Mouse (Mus musculus) olfactory bulb, adult 2 months (tissue): Measurements from ENCODE around the gene Dner. TPM values are rescaled to one million over a fixed set of nuclear protein-coding genes. Genes with fewer than 3 reads are reported as not detected.
"Not testable (repeated sequence)": the region's sequence is repeated elsewhere in the genome, so short reads cannot be mapped to it uniquely, and the experiment has no call there.

Experiments
- H3K27ac ChIP-seq: fragments of 200-500 bp; 2 replicates; pipeline ENCODE4 v1.5.1; 2012; ENCODE audit warnings: low read depth, low read length; ENCODE audit not compliant: insufficient read depth
- H3K4me1 ChIP-seq: fragments of 200-500 bp; 2 replicates; pipeline ENCODE4 v1.6.1; 2012; ENCODE audit warnings: low read length; ENCODE audit not compliant: control insufficient read depth, insufficient read depth
- H3K4me3 ChIP-seq: fragments of 200-500 bp; 2 replicates; pipeline ENCODE4 v1.5.1; 2012; ENCODE audit warnings: mild to moderate bottlenecking, low read depth, low read length, moderate library complexity; ENCODE audit not compliant: insufficient read depth
- CTCF ChIP-seq: fragments of 200-500 bp; IDR thresholded peaks from 2 replicates; pipeline ENCODE4 v1.5.1; 2012; ENCODE audit warnings: low read depth, mild to moderate bottlenecking, low read length, moderate library complexity; ENCODE audit not compliant: insufficient read depth
- POLR2A ChIP-seq: fragments of 200-500 bp; IDR thresholded peaks from 2 replicates; pipeline ENCODE4 v1.6.1; 2012; ENCODE audit warnings: mild to moderate bottlenecking, low read depth, low read length, moderate library complexity; ENCODE audit not compliant: insufficient read depth
- WGBS: fragments of 180-500 bp; shearing (Covaris S2); methylation state at CpG from one replicate; pipeline ENCODE4 v1.1.7; 2018; 5-methylcytosine and 5-hydroxymethylcytosine counted together
- polyA plus RNA-seq: library from polyadenylated mRNA; stranded (reverse); fragments of >200 nt; gene quantifications from 2 replicates; pipeline ENCODE4 v1.2.4, GENCODE M21; 2012; ENCODE audit warnings: low replicate concordance; ENCODE audit not compliant: missing spikeins, insufficient read depth, insufficient read length

The Dner gene
- polyA plus RNA-seq, 1 experiment = not detected

DNA sequence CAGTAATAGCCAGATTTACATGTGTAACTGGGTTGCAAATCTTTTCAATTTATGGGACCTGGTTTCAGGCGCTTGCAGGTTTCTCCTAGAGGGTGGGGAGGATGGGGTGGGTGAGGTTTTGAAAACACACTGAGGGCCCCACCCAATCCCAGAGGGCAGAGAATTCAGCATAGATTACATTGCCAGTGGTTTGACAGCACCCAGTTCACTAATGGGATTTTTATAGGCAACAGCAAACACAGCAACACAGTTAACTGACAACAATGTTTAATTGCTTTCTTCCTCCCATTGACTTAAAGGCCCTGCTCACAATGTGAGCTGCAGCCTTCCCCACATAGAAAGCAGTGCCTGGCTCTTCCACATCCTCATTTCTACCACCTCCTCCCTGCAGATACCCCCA, 333.8 kb downstream of the Dner start:
- Histone ChIP-seq H3K27ac (no peak overlapping the region), H3K4me3 (no peak overlapping the region), H3K4me1 (no peaks in the 10 kb centered on the region)
- TF ChIP-seq POLR2A (no peak), CTCF (no peak)
- 94% methylated on average over 1 of the region's 1 CpGs for WGBS

GRCm38 (mm10) chr1:84361389-84361788, 334.6 kb downstream of the Dner start:
- Histone ChIP-seq H3K4me1 (no peaks in the 10 kb centered on the region), H3K27ac (no peak overlapping the region), H3K4me3 (no peak overlapping the region)
- TF ChIP-seq CTCF = no peak
- no peak for TF ChIP-seq POLR2A
- 97% methylated on average over 3 of the region's 3 CpGs for WGBS

- H3K4me3 ChIP-seq = no peak overlapping the region
- TF ChIP-seq POLR2A = no peak
- TF ChIP-seq CTCF = no peak
- H3K27ac ChIP-seq = no peak overlapping the region
- 76% methylated on average over 6 of the region's 6 CpGs for WGBS
- no peaks in the 10 kb centered on the region for H3K4me1 ChIP-seq
Observed at GRCm38 (mm10) chr1:84359611-84360500, 336.2 kb downstream of the Dner start.

- Histone ChIP-seq H3K4me3 (no peak overlapping the region), H3K27ac (no peak overlapping the region), H3K4me1 (no peaks in the 10 kb centered on the region)
- TF ChIP-seq POLR2A (no peak), CTCF (no peak)
- WGBS = 92% methylated on average over 5 of the region's 5 CpGs
Observed at GRCm38 (mm10) chr1:84357216-84357615, 338.8 kb downstream of the Dner start.

GRCm38 (mm10) chr1:84350262-84350661, 345.8 kb downstream of the Dner start:
- no peaks in the 10 kb centered on the region for H3K4me1 ChIP-seq
- no peak overlapping the region for H3K4me3 ChIP-seq
- TF ChIP-seq CTCF (no peak), POLR2A (no peak)
- 91% methylated on average over 2 of the region's 2 CpGs for WGBS
- H3K27ac ChIP-seq = no peak overlapping the region

DNA sequence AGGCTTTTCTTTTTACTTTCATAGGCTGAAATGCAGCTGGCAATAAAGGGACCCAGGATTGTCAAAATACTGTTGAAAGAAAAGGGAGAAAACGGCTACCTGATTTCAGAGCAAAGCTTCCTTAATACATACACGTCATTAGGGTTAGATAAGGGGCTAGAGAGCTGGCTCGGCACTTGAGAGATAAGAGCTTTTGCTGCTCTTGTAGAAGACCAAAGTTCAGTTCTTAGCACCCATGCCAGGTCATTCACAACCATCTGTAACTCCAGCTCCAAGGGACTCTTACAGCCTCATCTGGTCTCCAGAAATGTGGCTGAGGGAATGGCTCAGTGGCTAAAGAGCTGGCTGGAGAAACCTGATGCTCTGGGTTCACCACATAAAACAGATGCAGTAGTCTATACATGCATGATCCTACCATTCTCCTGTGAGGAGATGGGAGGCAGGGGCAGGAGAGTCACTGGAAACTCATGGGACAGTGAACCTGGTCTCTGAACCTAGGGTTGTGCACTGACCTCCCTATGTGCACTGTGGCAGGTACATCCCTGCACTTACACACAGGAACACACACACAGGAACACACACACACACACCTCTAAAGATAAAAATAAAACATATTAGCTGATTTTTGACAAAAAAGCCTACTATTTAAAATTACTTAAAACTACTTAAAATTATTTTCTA, 348.1 kb downstream of the Dner start:
- 83% methylated on average over 3 of the region's 3 CpGs for WGBS
- Histone ChIP-seq H3K4me1 (no peaks in the 10 kb centered on the region), H3K4me3 (no peak overlapping the region), H3K27ac (no peak overlapping the region)
- no peak for TF ChIP-seq POLR2A

- not testable (repeated sequence) for H3K4me1 ChIP-seq, H3K4me3 ChIP-seq, H3K27ac ChIP-seq
- 71% methylated on average over 3 of the region's 3 CpGs for WGBS
Observed at GRCm38 (mm10) chr1:84332797-84333196, 363.2 kb downstream of the Dner start.

- 95% methylated on average over 12 of the region's 12 CpGs for WGBS
- not testable (repeated sequence) for H3K27ac ChIP-seq, H3K4me1 ChIP-seq, H3K4me3 ChIP-seq
Observed at GRCm38 (mm10) chr1:84331861-84332260, 364.2 kb downstream of the Dner start.

GRCm38 (mm10) chr1:84325309-84325708, 370.7 kb downstream of the Dner start:
- Histone ChIP-seq H3K4me1 (0 out of 2 replicates have a peak, but pooled peaks cover 2% of the 10 kb centered on the region), H3K4me3 (no peak overlapping the region), H3K27ac (no peak overlapping the region)
- TF ChIP-seq CTCF (no peak), POLR2A (no peak)
- 18% methylated on average over 3 of the region's 3 CpGs for WGBS
